Mouse (Mus musculus) cerebellum, adult 2 months (tissue): ENCODE measurements at regions not wholly inside any gene's neighbourhood (a gene's known extent, or its start where the extent isn't known, plus 50 kb on each side); places are given as distances from the start of the nearest gene placed in this dataset.

Experiments used
- CTCF ChIP-seq: fragments of 200-500 bp; IDR thresholded peaks from 2 replicates; pipeline ENCODE4 v1.5.1; 2011; ENCODE audit warnings: low read depth, mild to moderate bottlenecking, control low read depth, low read length, moderate library complexity, borderline replicate concordance; ENCODE audit not compliant: insufficient read depth
- POLR2A ChIP-seq: fragments of 200-500 bp; IDR thresholded peaks from 2 replicates; pipeline ENCODE4 v1.6.1; 2011; ENCODE audit warnings: low read length, control low read depth, borderline replicate concordance; ENCODE audit not compliant: insufficient read depth

DNA sequence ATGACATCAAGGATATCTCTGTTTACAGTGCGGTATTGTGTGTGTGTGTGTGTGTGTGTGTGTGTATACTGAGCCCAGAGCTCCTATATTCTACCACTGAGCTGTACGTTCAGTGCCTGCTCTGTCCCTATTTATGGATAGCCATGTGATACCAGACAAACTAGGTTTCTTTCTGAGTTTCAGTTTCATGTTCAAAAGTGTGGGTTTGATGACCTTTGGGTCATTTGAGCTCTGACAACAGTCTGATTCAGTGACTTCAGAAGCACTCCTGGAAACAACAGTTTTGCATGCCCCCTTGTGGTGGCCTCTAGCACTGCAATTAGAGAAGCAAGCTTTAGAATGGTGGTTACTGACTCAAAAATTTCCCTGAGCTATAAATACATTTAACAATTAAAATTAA is 50.9 kb upstream of the Tent2 start:
- TF ChIP-seq CTCF (peak; percentile 69), POLR2A (no peak)
